Mouse (Mus musculus) liver, embryonic 14.5 days (tissue): ENCODE results near the gene Zdhhc22.

Experiments
- CTCF ChIP-seq: IDR thresholded peaks from 2 replicates; pipeline ENCODE4 v1.5.1; 2016; ENCODE audit warnings: antibody characterized with exemption, low read depth, control low read depth
- EP300 ChIP-seq: IDR thresholded peaks from 2 replicates; pipeline ENCODE4 v1.6.1; 2016; ENCODE audit warnings: antibody characterized with exemption, low read depth

DNA sequence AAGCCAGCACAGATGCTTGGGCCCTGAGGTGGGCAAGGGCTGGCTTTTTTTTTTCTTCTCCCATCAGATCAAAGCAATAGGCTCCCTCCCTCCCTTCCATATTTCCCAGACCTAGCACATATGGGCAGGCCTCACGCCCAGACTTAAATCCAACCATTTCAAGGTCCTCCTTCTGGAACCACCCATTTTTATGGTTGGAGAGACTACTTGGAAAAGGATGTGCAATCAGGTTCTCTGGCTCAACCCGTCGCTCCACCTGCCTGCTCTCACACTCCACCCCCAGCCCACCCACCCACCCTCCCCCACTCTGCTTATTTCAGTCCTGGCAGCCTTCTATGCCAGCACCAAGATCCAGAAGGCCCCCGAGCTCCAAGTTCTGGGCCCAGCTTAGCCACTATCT lies 3.7 kb downstream of the Zdhhc22 start:
- TF ChIP-seq CTCF: no peak
- TF ChIP-seq EP300: no peak
